Mouse (Mus musculus) hindbrain, embryonic 15.5 days (tissue): ENCODE data around the gene Nup205. TPM values are rescaled to one million over a fixed set of nuclear protein-coding genes. Genes with fewer than 3 reads are reported as not detected.

Source experiments
- ATAC-seq: fragments of 200-750 bp; cut with Nextera tagmentation; 2 replicates; pipeline ENCODE4 v1.8.0; 2017; ENCODE audit warnings: low read depth, moderate number of reproducible peaks, moderate TSS enrichment; ENCODE audit not compliant: low FRiP score
- H3K27ac ChIP-seq: fragments of 300-500 bp; sonication (generic); replicated peaks from 2 replicates; pipeline ENCODE4 v1.5.1; 2015; ENCODE audit warnings: mild to moderate bottlenecking, inconsistent platforms
- H3K27me3 ChIP-seq: fragments of 300-500 bp; sonication (generic); 2 replicates; pipeline ENCODE4 v1.6.1; 2015; ENCODE audit warnings: control low read depth, inconsistent platforms
- H3K36me3 ChIP-seq: fragments of 300-500 bp; sonication (generic); 2 replicates; pipeline ENCODE4 v1.6.1; 2015; ENCODE audit warnings: control low read depth, inconsistent platforms
- H3K4me1 ChIP-seq: fragments of 300-500 bp; sonication (generic); replicated peaks from 2 replicates; pipeline ENCODE4 v1.6.1; 2015; ENCODE audit warnings: control low read depth, inconsistent platforms
- H3K4me2 ChIP-seq: fragments of 300-500 bp; sonication (generic); 2 replicates; pipeline ENCODE4 v1.6.1; 2015; ENCODE audit warnings: moderate library complexity, mild to moderate bottlenecking, inconsistent platforms
- H3K4me3 ChIP-seq: fragments of 300-500 bp; sonication (generic); 2 replicates; pipeline ENCODE4 v1.5.1; 2015; ENCODE audit warnings: mild to moderate bottlenecking, inconsistent platforms
- H3K9ac ChIP-seq: fragments of 300-500 bp; sonication (generic); 2 replicates; pipeline ENCODE4 v1.6.1; 2015; ENCODE audit warnings: inconsistent platforms
- H3K9me3 ChIP-seq: fragments of 300-500 bp; sonication (generic); 2 replicates; pipeline ENCODE4 v1.6.1; 2016; ENCODE audit warnings: control low read depth, inconsistent platforms
- WGBS: fragments of 180-500 bp; shearing (Covaris S2); methylation state at CpG from one replicate; pipeline ENCODE4 v1.1.7; 2015; 5-methylcytosine and 5-hydroxymethylcytosine counted together
- polyA plus RNA-seq: library from polyadenylated mRNA; unstranded; fragments of >200 nt; fragmentation: Nextera tagmentation; extraction: Ambion mirVana; gene quantifications from 2 replicates; pipeline ENCODE4 v1.2.1, GENCODE M21; 2015

Gene Nup205
- polyA plus RNA-seq, 1 experiment from 2014 or later: 21.2 TPM

DNA sequence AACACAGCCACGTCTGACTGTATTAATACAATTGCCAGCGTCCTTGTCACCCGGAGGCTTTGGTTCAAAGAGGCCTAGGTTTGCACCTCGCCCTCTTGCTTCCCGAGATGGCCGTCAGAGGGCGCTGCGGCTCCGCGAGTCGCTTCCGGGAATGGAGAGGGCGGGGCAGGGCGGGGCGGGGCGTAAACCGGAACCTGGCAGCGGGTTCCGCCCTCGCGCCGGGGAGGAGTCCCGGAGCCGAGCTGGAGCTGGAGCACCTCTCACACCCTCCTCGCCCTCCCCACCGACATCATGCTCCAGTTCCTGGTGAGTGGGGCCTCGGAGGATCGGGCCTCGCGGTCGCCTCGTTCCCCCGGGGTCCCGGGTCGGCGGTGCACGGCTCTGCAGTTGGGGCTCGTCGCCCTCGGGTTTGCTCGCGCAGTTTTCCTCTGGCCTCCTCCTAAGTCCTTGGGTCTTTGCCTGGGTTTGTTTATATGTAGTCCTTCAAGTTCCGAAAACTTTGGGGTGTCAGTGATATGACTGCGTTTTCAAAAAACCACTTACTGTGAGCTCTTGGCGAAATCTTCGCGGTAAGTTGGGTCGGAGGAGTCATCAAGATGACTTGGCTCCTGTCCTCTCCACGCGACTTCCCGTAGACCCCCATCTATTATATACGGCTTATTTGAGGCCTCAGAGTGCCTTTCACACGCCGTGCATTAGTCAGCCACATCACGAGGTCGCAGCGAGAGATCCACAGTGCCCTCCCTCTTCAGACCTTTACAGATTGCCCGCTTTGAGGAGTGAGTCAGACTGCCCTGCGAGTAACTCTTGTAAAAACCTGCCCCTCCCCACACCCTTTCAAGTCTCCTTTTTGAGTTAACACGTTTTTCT is 75.5 kb downstream of the Nup205 start:
- peak overlapping the region; percentile 78 for H3K27ac ChIP-seq
- no peaks in the 10 kb centered on the region for H3K27me3 ChIP-seq
- H3K9me3 ChIP-seq: no peaks in the 10 kb centered on the region
- peak; percentile 90 for ATAC-seq
- under 1% methylated on average over 60 of the region's 60 CpGs for WGBS
- peak overlapping the region; percentile 76 for H3K4me3 ChIP-seq
- peak overlapping the region; percentile 72 for H3K9ac ChIP-seq
- H3K4me2 ChIP-seq: peak overlapping the region; percentile 71
- peaks cover 34% of the 10 kb centered on the region for H3K4me1 ChIP-seq
- H3K36me3 ChIP-seq: no peaks in the 10 kb centered on the region

- peak overlapping the region; percentile 76 for H3K4me3 ChIP-seq
- H3K27ac ChIP-seq: no peak overlapping the region
- H3K27me3 ChIP-seq: no peaks in the 10 kb centered on the region
- WGBS: 51% methylated on average over 5 of the region's 5 CpGs
- peaks cover 34% of the 10 kb centered on the region for H3K4me1 ChIP-seq
- ATAC-seq: no peak
- H3K9ac ChIP-seq: 0 out of 2 replicates have a peak overlapping the region, but pooled peaks have one; percentile 72
- H3K4me2 ChIP-seq: peak overlapping the region; percentile 71
- H3K9me3 ChIP-seq: no peaks in the 10 kb centered on the region
- no peaks in the 10 kb centered on the region for H3K36me3 ChIP-seq
These were observed 76.3 kb downstream of the Nup205 start for GRCm38 (mm10) chr6:35253474-35253873.

- Histone ChIP-seq H3K4me1 (peaks cover 34% of the 10 kb centered on the region), H3K36me3 (no peaks in the 10 kb centered on the region), H3K4me2 (peak overlapping the region; percentile 71), H3K9me3 (no peaks in the 10 kb centered on the region), H3K9ac (no peak overlapping the region), H3K27me3 (no peaks in the 10 kb centered on the region), H3K4me3 (no peak overlapping the region), H3K27ac (no peak overlapping the region)
- 64% methylated on average over 9 of the region's 9 CpGs for WGBS
- no peak for ATAC-seq
These were observed 77.1 kb downstream of the Nup205 start for GRCm38 (mm10) chr6:35254136-35254904.

GRCm38 (mm10) chr6:35255017-35255416 is 77.8 kb downstream of the Nup205 start:
- Histone ChIP-seq H3K27ac (no peak overlapping the region), H3K9me3 (no peaks in the 10 kb centered on the region), H3K27me3 (no peaks in the 10 kb centered on the region), H3K4me3 (no peak overlapping the region), H3K4me2 (peak overlapping the region; percentile 71), H3K9ac (no peak overlapping the region), H3K4me1 (peaks cover 34% of the 10 kb centered on the region), H3K36me3 (no peaks in the 10 kb centered on the region)
- ATAC-seq: no peak
- 79% methylated on average over 12 of the region's 12 CpGs for WGBS

GRCm38 (mm10) chr6:35256691-35257090 is 79.5 kb downstream of the Nup205 start:
- Histone ChIP-seq H3K9me3 (no peaks in the 10 kb centered on the region), H3K36me3 (peaks cover 4% of the 10 kb centered on the region), H3K4me2 (no peak overlapping the region), H3K4me1 (peaks cover 34% of the 10 kb centered on the region), H3K9ac (no peak overlapping the region), H3K27me3 (no peaks in the 10 kb centered on the region), H3K4me3 (no peak overlapping the region), H3K27ac (no peak overlapping the region)
- 89% methylated on average over 7 of the region's 7 CpGs for WGBS
- ATAC-seq: no peak

GRCm38 (mm10) chr6:35257626-35258190 is 80.5 kb downstream of the Nup205 start:
- H3K4me2 ChIP-seq: no peak overlapping the region
- ATAC-seq: no peak
- peaks cover 29% of the 10 kb centered on the region for H3K4me1 ChIP-seq
- H3K27ac ChIP-seq: no peak overlapping the region
- no peak overlapping the region for H3K9ac ChIP-seq
- H3K4me3 ChIP-seq: no peak overlapping the region
- no peaks in the 10 kb centered on the region for H3K9me3 ChIP-seq
- WGBS: 86% methylated on average over 13 of the region's 13 CpGs
- H3K36me3 ChIP-seq: peaks cover 10% of the 10 kb centered on the region
- H3K27me3 ChIP-seq: no peaks in the 10 kb centered on the region

DNA sequence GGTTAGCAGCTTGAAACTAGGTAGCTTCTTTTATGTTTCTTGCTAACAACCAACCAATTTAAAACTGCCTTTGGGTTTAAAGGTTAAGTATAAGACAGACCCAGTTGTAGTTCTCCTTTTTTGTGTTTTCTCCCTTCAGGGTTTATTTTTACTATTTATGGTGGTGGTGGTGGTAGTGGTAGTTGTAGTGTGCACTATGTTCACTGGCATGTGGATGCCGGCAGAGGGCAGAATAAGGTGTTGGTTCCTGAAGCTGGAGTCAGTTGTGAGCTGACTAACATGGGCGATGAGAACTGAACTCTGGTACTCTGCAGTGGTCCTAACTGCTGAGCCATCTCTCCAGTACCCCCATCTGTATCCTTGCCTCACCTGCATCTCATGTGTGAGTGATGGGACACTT is 81.7 kb downstream of the Nup205 start:
- H3K4me1 ChIP-seq: peaks cover 20% of the 10 kb centered on the region
- H3K27me3 ChIP-seq: no peaks in the 10 kb centered on the region
- no peak overlapping the region for H3K4me3 ChIP-seq
- no peaks in the 10 kb centered on the region for H3K9me3 ChIP-seq
- H3K9ac ChIP-seq: no peak overlapping the region
- no peak for ATAC-seq
- no peak overlapping the region for H3K27ac ChIP-seq
- H3K36me3 ChIP-seq: peaks cover 13% of the 10 kb centered on the region
- 100% methylated on average over 2 of the region's 2 CpGs for WGBS
- no peak overlapping the region for H3K4me2 ChIP-seq

DNA sequence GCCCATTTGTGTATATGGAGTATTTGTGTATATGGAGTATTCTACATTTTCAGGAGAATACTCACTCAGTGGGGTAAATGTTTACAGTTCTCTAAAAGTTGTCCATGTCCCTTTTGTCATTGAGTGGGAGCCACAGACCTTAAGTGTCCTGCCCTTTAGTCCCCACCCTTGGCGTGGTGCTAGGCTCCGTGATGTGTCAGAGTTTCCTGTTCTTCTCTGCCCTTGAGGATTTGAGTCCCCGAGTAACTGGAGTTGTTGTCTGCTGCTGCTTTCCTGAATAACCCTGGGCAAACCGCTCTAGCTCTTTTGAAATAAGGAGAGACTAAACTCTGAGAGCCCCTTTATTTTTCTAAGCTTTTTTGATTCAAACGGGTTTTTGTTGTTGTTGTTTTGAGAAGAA is 82.3 kb downstream of the Nup205 start:
- H3K9me3 ChIP-seq: no peaks in the 10 kb centered on the region
- no peaks in the 10 kb centered on the region for H3K27me3 ChIP-seq
- no peak for ATAC-seq
- peaks cover 13% of the 10 kb centered on the region for H3K36me3 ChIP-seq
- H3K4me2 ChIP-seq: no peak overlapping the region
- no peak overlapping the region for H3K9ac ChIP-seq
- no peak overlapping the region for H3K4me3 ChIP-seq
- 81% methylated on average over 5 of the region's 5 CpGs for WGBS
- peaks cover 14% of the 10 kb centered on the region for H3K4me1 ChIP-seq
- no peak overlapping the region for H3K27ac ChIP-seq

- no peak for ATAC-seq
- H3K4me2 ChIP-seq: no peak overlapping the region
- no peak overlapping the region for H3K9ac ChIP-seq
- WGBS: 87% methylated on average over 7 of the region's 7 CpGs
- no peaks in the 10 kb centered on the region for H3K27me3 ChIP-seq
- peaks cover 13% of the 10 kb centered on the region for H3K36me3 ChIP-seq
- no peak overlapping the region for H3K4me3 ChIP-seq
- no peak overlapping the region for H3K27ac ChIP-seq
- no peaks in the 10 kb centered on the region for H3K9me3 ChIP-seq
- peaks cover 5% of the 10 kb centered on the region; the same call in 1 of the 2 replicates for H3K4me1 ChIP-seq
These were observed 83.3 kb downstream of the Nup205 start for GRCm38 (mm10) chr6:35260531-35260930.

GRCm38 (mm10) chr6:35265580-35266278 is 88.5 kb downstream of the Nup205 start:
- 83% methylated on average over 15 of the region's 15 CpGs for WGBS
- Histone ChIP-seq H3K4me3 (no peak overlapping the region), H3K36me3 (peaks cover 13% of the 10 kb centered on the region), H3K9me3 (no peaks in the 10 kb centered on the region), H3K27me3 (no peaks in the 10 kb centered on the region), H3K4me2 (no peak overlapping the region), H3K27ac (no peak overlapping the region), H3K4me1 (no peaks in the 10 kb centered on the region), H3K9ac (no peak overlapping the region)
- no peak for ATAC-seq

- Histone ChIP-seq H3K36me3 (no peaks in the 10 kb centered on the region), H3K27me3 (no peaks in the 10 kb centered on the region), H3K27ac (no peak overlapping the region), H3K9ac (no peak overlapping the region), H3K4me2 (no peak overlapping the region), H3K4me3 (no peak overlapping the region), H3K4me1 (no peaks in the 10 kb centered on the region), H3K9me3 (no peaks in the 10 kb centered on the region)
- no peak for ATAC-seq
- 97% methylated on average over 13 of the region's 13 CpGs for WGBS
These were observed 91.5 kb downstream of the Nup205 start for GRCm38 (mm10) chr6:35268711-35269110.
